Comparison of ENCODE assay signal across 10 mouse cellular contexts in the genomic region with DNA sequence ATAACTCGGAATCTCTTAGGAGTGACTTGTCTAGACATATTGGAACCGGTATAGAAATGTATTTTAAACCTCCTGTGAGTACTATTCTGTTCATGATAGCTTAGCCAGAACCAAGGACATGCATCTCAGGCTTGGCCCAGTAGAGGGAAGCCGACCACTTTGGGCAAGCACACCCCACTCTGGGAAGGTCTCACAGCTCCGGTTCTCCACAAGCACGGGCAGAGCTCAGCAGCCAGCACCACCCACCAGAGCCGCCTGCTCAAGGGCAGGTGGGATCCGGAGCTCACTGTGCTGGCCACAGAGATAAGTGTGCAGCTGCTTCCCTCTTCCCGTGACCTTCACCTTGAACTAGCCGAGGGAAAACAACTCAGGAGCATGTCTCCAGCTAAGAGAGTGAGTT. TPM values are rescaled to one million over a fixed set of nuclear protein-coding genes. Genes with fewer than 3 reads are reported as not detected.
A peak's percentile ranks its signal among the peaks of the same experiment; 100 is the strongest.
DNase-seq lines count a peak whose midpoint lies in the region; ATAC-seq lines count a peak whose summit lies in the region.
"Had no signal": no experiment of that assay in that cellular context is flagged by ENCODE, and none has a peak within 500 bp of the region (broad histone marks: within the 10 kb centered on the region; RNA-seq: fewer than 3 reads in every experiment).

No protein-coding gene starts in this region.

- ATAC-seq in heart, embryonic 13.5 days (ENCODE audit: extremely low read depth, insufficient number of reproducible peaks, low FRiP score, low TSS enrichment): no peak; the same call in 1 of the 2 replicates
- ATAC-seq in lung, embryonic 16.5 days (ENCODE audit: low read depth): peak; percentile 40; the same call in 1 of the 2 replicates

- H3K36me3 ChIP-seq in heart, embryonic 13.5 days: peaks cover 25% of the 10 kb centered on the region
- H3K36me3 ChIP-seq in lung, embryonic 16.5 days (ENCODE audit: control insufficient read depth, insufficient read depth, low read length): no peaks in the 10 kb centered on the region

- H3K9ac ChIP-seq in heart, embryonic 13.5 days: peak overlapping the region; percentile 55
- no peak overlapping the region for H3K9ac ChIP-seq in lung, embryonic 16.5 days (ENCODE audit: low read length)
- H3K9ac ChIP-seq: limb, embryonic 13.5 days; stomach, embryonic 15.5 days had no signal

- H3K9me3 ChIP-seq in heart, embryonic 13.5 days: no peaks in the 10 kb centered on the region
- H3K9me3 ChIP-seq in lung, embryonic 16.5 days (ENCODE audit: control insufficient read depth, low read length): no peaks in the 10 kb centered on the region
- H3K9me3 ChIP-seq: limb, embryonic 13.5 days; stomach, embryonic 15.5 days had no signal

- H3K4me3 ChIP-seq in heart, embryonic 13.5 days: no peak overlapping the region
- H3K4me3 ChIP-seq in lung, embryonic 16.5 days (ENCODE audit: low read length): no peak overlapping the region
- H3K4me3 ChIP-seq: limb, embryonic 13.5 days; stomach, embryonic 15.5 days had no signal

- peaks cover 29% of the 10 kb centered on the region for H3K4me1 ChIP-seq in heart, embryonic 13.5 days
- no peaks in the 10 kb centered on the region for H3K4me1 ChIP-seq in lung, embryonic 16.5 days (replicated peaks; ENCODE audit: control insufficient read depth, insufficient read depth, low read length)
- H3K4me1 ChIP-seq: limb, embryonic 13.5 days; stomach, embryonic 15.5 days had no signal

- no peak overlapping the region for H3K4me2 ChIP-seq in heart, embryonic 13.5 days
- H3K4me2 ChIP-seq in lung, embryonic 16.5 days (ENCODE audit: low read depth, low read length): no peak overlapping the region
- H3K4me2 ChIP-seq: limb, embryonic 13.5 days; stomach, embryonic 15.5 days had no signal

- DNase-seq in adrenal gland, adult 2 months: peak; percentile 49
- no peak for DNase-seq in adrenal gland, postnatal 10 days
- DNase-seq in heart, adult 11 months: no peak
- no peak for DNase-seq in lung, adult 18-20 months
- DNase-seq in lung, postnatal 10 days: peak; percentile 65
- DNase-seq in thymus, postnatal 25 days: no peak

- H3K27me3 ChIP-seq in heart, embryonic 13.5 days (replicated peaks): no peaks in the 10 kb centered on the region
- no peaks in the 10 kb centered on the region for H3K27me3 ChIP-seq in lung, embryonic 16.5 days (ENCODE audit: control insufficient read depth, insufficient read depth, low read depth, low read length)
- H3K27me3 ChIP-seq: limb, embryonic 13.5 days; stomach, embryonic 15.5 days had no signal

- WGBS in heart, embryonic 13.5 days: 48% methylated on average over 9 of the region's 9 CpGs
- WGBS in lung, embryonic 16.5 days: 72% methylated on average over 9 of the region's 9 CpGs

- H3K27ac ChIP-seq in heart, embryonic 13.5 days (replicated peaks): peak overlapping the region; percentile 90
- no peak overlapping the region for H3K27ac ChIP-seq in lung, embryonic 16.5 days (ENCODE audit: low read length)
- H3K27ac ChIP-seq: limb, embryonic 13.5 days; stomach, embryonic 15.5 days had no signal

RNA-seq across cellular contexts. Expression of gene Vac14, which starts 32.5 kb away (rescaled TPM):
- total RNA-seq in adrenal gland, adult 2 months (2021): 10 to 100 TPM; 29.8 to 37.5 TPM
- polyA plus RNA-seq in adrenal gland, adult 2 months (2012; rRNA removed): 40.9 and 47.0 TPM in 2 replicates
- 10 to 100 TPM; 20.7 to 28.0 TPM for total RNA-seq in adrenal gland, postnatal 10 days (2021)
- 17.3 and 17.4 TPM in 2 replicates for polyA plus RNA-seq in heart, embryonic 13.5 days (2015; fragmentation: Nextera tagmentation; extraction: Ambion mirVana)
- polyA plus RNA-seq in lung, embryonic 16.5 days (2015; fragmentation: Nextera tagmentation; extraction: Ambion mirVana): 14.0 and 16.5 TPM in 2 replicates

Comparison
In these comparisons a context has a peak if more than half of its experiments do, and no peak if none do; other contexts are left out.
1. DNase-seq: peak in adrenal gland, adult 2 months (single experiment) and lung, postnatal 10 days (single experiment); none in adrenal gland, postnatal 10 days (single experiment), heart, adult 11 months (single experiment), lung, adult 18-20 months (0 of 2) and thymus, postnatal 25 days (single experiment).